Mouse (Mus musculus) heart, adult 2 months (tissue): ENCODE results near the gene Grb10. TPM values are rescaled to one million over a fixed set of nuclear protein-coding genes. Genes with fewer than 3 reads are reported as not detected.

Source experiments
- DNase-seq, 2 experiments: peaks; one replicate each; pipeline ENCODE4 v3.0.0; 2021
- H3K27ac ChIP-seq: fragments of 200-600 bp; 2 replicates; pipeline ENCODE4 v1.8.1; 2022
- H3K27me3 ChIP-seq: fragments of 200-500 bp; 2 replicates; pipeline ENCODE4 v1.6.1; 2012; ENCODE audit warnings: mild to moderate bottlenecking, low read length, inconsistent platforms, mixed read lengths; ENCODE audit not compliant: control insufficient read depth, insufficient read depth
- H3K36me3 ChIP-seq: fragments of 200-500 bp; 2 replicates; pipeline ENCODE4 v1.6.1; 2012; ENCODE audit warnings: low read length, inconsistent platforms; ENCODE audit not compliant: control insufficient read depth, insufficient read depth
- H3K4me1 ChIP-seq: fragments of 200-500 bp; 2 replicates; pipeline ENCODE4 v1.6.1; 2011; ENCODE audit warnings: low read length; ENCODE audit not compliant: control insufficient read depth, insufficient read depth
- H3K4me3 ChIP-seq: fragments of 200-600 bp; 2 replicates; pipeline ENCODE4 v1.8.1; 2022
- H3K79me2 ChIP-seq: fragments of 200-500 bp; replicated peaks from 2 replicates; pipeline ENCODE4 v1.6.1; 2012; ENCODE audit warnings: mild to moderate bottlenecking, inconsistent platforms, low read length, moderate library complexity, mixed read lengths; ENCODE audit not compliant: control insufficient read depth, insufficient read depth
- H3K9ac ChIP-seq: fragments of 200-500 bp; 2 replicates; pipeline ENCODE4 v1.6.1; 2012; ENCODE audit warnings: low read depth, mild to moderate bottlenecking, control low read depth, inconsistent platforms, low read length, mixed read lengths
- CTCF ChIP-seq: fragments of 200-600 bp; IDR thresholded peaks from 2 replicates; pipeline ENCODE4 v1.8.1; 2022; ENCODE audit warnings: antibody characterized with exemption, mild to moderate bottlenecking, moderate library complexity
- EP300 ChIP-seq: fragments of 200-500 bp; IDR thresholded peaks from 2 replicates; pipeline ENCODE4 v1.6.1; 2011; ENCODE audit warnings: low read depth, low read length, control low read depth; ENCODE audit not compliant: insufficient read depth
- POLR2A ChIP-seq: fragments of 200-500 bp; IDR thresholded peaks from 2 replicates; pipeline ENCODE4 v1.6.1; 2011; ENCODE audit warnings: mild to moderate bottlenecking, low read depth, low read length, control low read depth; ENCODE audit not compliant: insufficient read depth
- WGBS: fragments of 180-500 bp; shearing (Covaris S2); methylation state at CpG from one replicate; pipeline ENCODE4 v1.1.7; 2018; 5-methylcytosine and 5-hydroxymethylcytosine counted together
- intact Hi-C: fragments of 180-260 bp; cut with DNase I; formaldehyde crosslinking; loops from one replicate; pipeline ENCODE4 v1.15.1; 2025
- polyA plus RNA-seq: library from polyadenylated mRNA; depleted of rRNA; stranded (reverse); fragments of >200 nt; gene quantifications from 2 replicates; pipeline ENCODE4 v1.2.3, GENCODE M21; 2012
- total RNA-seq, 2 experiments: library from RNA; stranded (reverse); gene quantifications; 2 replicates each; pipeline ENCODE4 v1.2.3; 2021

Grb10 gene
- total and polyA plus RNA-seq, 3 experiments, result 36.9 to 66.2 (median 65.1) TPM

GRCm38 (mm10) chr11:11898496-11898895, 140.0 kb downstream of the Grb10 start:
- DNase-seq, result no peak
- no peaks in the 10 kb centered on the region for H3K27me3 ChIP-seq
- H3K4me1 ChIP-seq, result 0 out of 2 replicates have a peak, but pooled peaks cover 3% of the 10 kb centered on the region
- H3K79me2 ChIP-seq, result no peaks in the 10 kb centered on the region
- H3K36me3 ChIP-seq, result no peaks in the 10 kb centered on the region
- H3K4me3 ChIP-seq, result no peak overlapping the region
- no peak overlapping the region for H3K9ac ChIP-seq
- 91% methylated on average over 3 of the region's 3 CpGs for WGBS
- intact Hi-C loops, result no loop called here
- H3K27ac ChIP-seq, result no peak overlapping the region
- TF ChIP-seq POLR2A (no peak), CTCF (no peak), EP300 (no peak)

GRCm38 (mm10) chr11:11897645-11898357, 140.7 kb downstream of the Grb10 start, which contains the start of gene Ddc:
Gene Ddc, minus strand, starts transcription at chr11:11898144.
- TF ChIP-seq CTCF (no peak), POLR2A (no peak), EP300 (no peak)
- H3K36me3 ChIP-seq, result no peaks in the 10 kb centered on the region
- no peak within 1 kb of the TSS for H3K9ac ChIP-seq
- H3K79me2 ChIP-seq, result no peaks in the 10 kb centered on the region
- 0 out of 2 replicates have a peak, but pooled peaks cover 3% of the 10 kb centered on the region for H3K4me1 ChIP-seq
- DNase-seq, result no peak
- H3K27ac ChIP-seq, result no peak within 1 kb of the TSS
- intact Hi-C loops, result no loop called here
- 61% methylated on average over 12 of the region's 12 CpGs for WGBS
- no peaks in the 10 kb centered on the region for H3K27me3 ChIP-seq
- H3K4me3 ChIP-seq, result no peak within 1 kb of the TSS

- DNase-seq, result no peak
- no peaks in the 10 kb centered on the region for H3K36me3 ChIP-seq
- H3K9ac ChIP-seq, result no peak overlapping the region
- TF ChIP-seq EP300, result no peak
- TF ChIP-seq CTCF, result no peak
- no peak for TF ChIP-seq POLR2A
- H3K27ac ChIP-seq, result no peak overlapping the region
- H3K79me2 ChIP-seq, result no peaks in the 10 kb centered on the region
- H3K4me3 ChIP-seq, result no peak overlapping the region
- 83% methylated on average over 2 of the region's 2 CpGs for WGBS
- H3K27me3 ChIP-seq, result no peaks in the 10 kb centered on the region
- H3K4me1 ChIP-seq, result no peaks in the 10 kb centered on the region
- intact Hi-C loops, result no loop called here
Measured at GRCm38 (mm10) chr11:11895479-11895878, 143.0 kb downstream of the Grb10 start.

GRCm38 (mm10) chr11:11893769-11894168, 144.7 kb downstream of the Grb10 start:
- TF ChIP-seq POLR2A (no peak), CTCF (no peak), EP300 (no peak)
- Histone ChIP-seq H3K27me3 (no peaks in the 10 kb centered on the region), H3K4me3 (no peak overlapping the region), H3K27ac (no peak overlapping the region), H3K36me3 (no peaks in the 10 kb centered on the region), H3K79me2 (no peaks in the 10 kb centered on the region), H3K4me1 (no peaks in the 10 kb centered on the region), H3K9ac (no peak overlapping the region)
- intact Hi-C loops, result no loop called here
- no peak for DNase-seq
- 83% methylated on average over 1 of the region's 1 CpGs for WGBS

- 80% methylated on average over 10 of the region's 10 CpGs for WGBS
- TF ChIP-seq EP300 (no peak), POLR2A (no peak), CTCF (no peak)
- H3K4me3 ChIP-seq, result no peak overlapping the region
- H3K9ac ChIP-seq, result no peak overlapping the region
- no peaks in the 10 kb centered on the region for H3K36me3 ChIP-seq
- no peaks in the 10 kb centered on the region for H3K4me1 ChIP-seq
- no peaks in the 10 kb centered on the region for H3K79me2 ChIP-seq
- intact Hi-C loops, result no loop called here
- no peak overlapping the region for H3K27ac ChIP-seq
- no peaks in the 10 kb centered on the region for H3K27me3 ChIP-seq
- DNase-seq, result no peak
Measured at GRCm38 (mm10) chr11:11892993-11893602, 145.4 kb downstream of the Grb10 start.

GRCm38 (mm10) chr11:11891832-11892231, 146.7 kb downstream of the Grb10 start:
- no peak overlapping the region for H3K27ac ChIP-seq
- H3K36me3 ChIP-seq, result no peaks in the 10 kb centered on the region
- intact Hi-C loops, result no loop called here
- H3K9ac ChIP-seq, result no peak overlapping the region
- no peaks in the 10 kb centered on the region for H3K79me2 ChIP-seq
- H3K4me1 ChIP-seq, result no peaks in the 10 kb centered on the region
- no peaks in the 10 kb centered on the region for H3K27me3 ChIP-seq
- H3K4me3 ChIP-seq, result no peak overlapping the region
- DNase-seq, result no peak
- no peak for TF ChIP-seq EP300
- TF ChIP-seq CTCF, result no peak
- no peak for TF ChIP-seq POLR2A
